Mouse (Mus musculus): Measurements from ENCODE around the gene Pfn1. TPM values are rescaled to one million over a fixed set of nuclear protein-coding genes. Genes with fewer than 3 reads are reported as not detected.

Gene Pfn1
- total RNA-seq, 1 experiment from 2014 or later, result 461 TPM

GRCm38 (mm10) chr11:70679894-70680293 lies 25.4 kb upstream of the Pfn1 start:
- ATAC-seq (replicated peaks in 1 of 2; ENCODE audit: insufficient read depth in 1 of 2, low FRiP score in 2 of 2, low TSS enrichment in 1 of 2, low read depth in 1 of 2, poor library complexity in 2 of 2, severe bottlenecking in 2 of 2), result peak; percentile 93 to 94

GRCm38 (mm10) chr11:70679361-70679760 lies 24.9 kb upstream of the Pfn1 start:
- ATAC-seq (replicated peaks in 1 of 2; ENCODE audit: insufficient read depth in 1 of 2, low FRiP score in 2 of 2, low TSS enrichment in 1 of 2, low read depth in 1 of 2, poor library complexity in 2 of 2, severe bottlenecking in 2 of 2), result no peak

- ATAC-seq (replicated peaks in 1 of 2; ENCODE audit: insufficient read depth in 1 of 2, low FRiP score in 2 of 2, low TSS enrichment in 1 of 2, low read depth in 1 of 2, poor library complexity in 2 of 2, severe bottlenecking in 2 of 2), result no peak
Measured at GRCm38 (mm10) chr11:70678576-70678975, 24.1 kb upstream of the Pfn1 start.

- ATAC-seq (replicated peaks in 1 of 2; ENCODE audit: insufficient read depth in 1 of 2, low FRiP score in 2 of 2, low TSS enrichment in 1 of 2, low read depth in 1 of 2, poor library complexity in 2 of 2, severe bottlenecking in 2 of 2), result no peak
Measured at GRCm38 (mm10) chr11:70678092-70678491, 23.6 kb upstream of the Pfn1 start.

- peak; percentile 36 to 43; a peak in 3 of 4 replicates for ATAC-seq (replicated peaks in 1 of 2; ENCODE audit: insufficient read depth in 1 of 2, low FRiP score in 2 of 2, low TSS enrichment in 1 of 2, low read depth in 1 of 2, poor library complexity in 2 of 2, severe bottlenecking in 2 of 2)
Measured at GRCm38 (mm10) chr11:70674501-70674900, 20.1 kb upstream of the Pfn1 start.

- ATAC-seq (replicated peaks in 1 of 2; ENCODE audit: insufficient read depth in 1 of 2, low FRiP score in 2 of 2, low TSS enrichment in 1 of 2, low read depth in 1 of 2, poor library complexity in 2 of 2, severe bottlenecking in 2 of 2), result no peak
Measured at GRCm38 (mm10) chr11:70674014-70674413, 19.6 kb upstream of the Pfn1 start.

- no peak for ATAC-seq (replicated peaks in 1 of 2; ENCODE audit: insufficient read depth in 1 of 2, low FRiP score in 2 of 2, low TSS enrichment in 1 of 2, low read depth in 1 of 2, poor library complexity in 2 of 2, severe bottlenecking in 2 of 2)
Measured at GRCm38 (mm10) chr11:70671333-70672047, 17.0 kb upstream of the Pfn1 start.

GRCm38 (mm10) chr11:70670483-70670882 lies 16.0 kb upstream of the Pfn1 start:
- no peak for ATAC-seq (replicated peaks in 1 of 2; ENCODE audit: insufficient read depth in 1 of 2, low FRiP score in 2 of 2, low TSS enrichment in 1 of 2, low read depth in 1 of 2, poor library complexity in 2 of 2, severe bottlenecking in 2 of 2)

- ATAC-seq (replicated peaks in 1 of 2; ENCODE audit: insufficient read depth in 1 of 2, low FRiP score in 2 of 2, low TSS enrichment in 1 of 2, low read depth in 1 of 2, poor library complexity in 2 of 2, severe bottlenecking in 2 of 2), result peak; percentile 35 to 38; a peak in 3 of 4 replicates
Measured at GRCm38 (mm10) chr11:70669582-70670345, 15.3 kb upstream of the Pfn1 start.

- ATAC-seq (replicated peaks in 1 of 2; ENCODE audit: insufficient read depth in 1 of 2, low FRiP score in 2 of 2, low TSS enrichment in 1 of 2, low read depth in 1 of 2, poor library complexity in 2 of 2, severe bottlenecking in 2 of 2), result peak; percentile 88 to 91
Measured at GRCm38 (mm10) chr11:70668771-70669505, 14.5 kb upstream of the Pfn1 start, which contains the start of gene Spag7. TSS of gene Spag7 (minus strand) at chr11:70669416.

GRCm38 (mm10) chr11:70668335-70668770 lies 13.9 kb upstream of the Pfn1 start:
- ATAC-seq (replicated peaks in 1 of 2; ENCODE audit: insufficient read depth in 1 of 2, low FRiP score in 2 of 2, low TSS enrichment in 1 of 2, low read depth in 1 of 2, poor library complexity in 2 of 2, severe bottlenecking in 2 of 2), result no peak

GRCm38 (mm10) chr11:70667271-70668150 lies 13.1 kb upstream of the Pfn1 start:
- ATAC-seq (replicated peaks in 1 of 2; ENCODE audit: insufficient read depth in 1 of 2, low FRiP score in 2 of 2, low TSS enrichment in 1 of 2, low read depth in 1 of 2, poor library complexity in 2 of 2, severe bottlenecking in 2 of 2), result no peak

GRCm38 (mm10) chr11:70666687-70667086 lies 12.2 kb upstream of the Pfn1 start:
- no peak for ATAC-seq (replicated peaks in 1 of 2; ENCODE audit: insufficient read depth in 1 of 2, low FRiP score in 2 of 2, low TSS enrichment in 1 of 2, low read depth in 1 of 2, poor library complexity in 2 of 2, severe bottlenecking in 2 of 2)

GRCm38 (mm10) chr11:70664741-70665140 lies 10.3 kb upstream of the Pfn1 start:
- ATAC-seq (replicated peaks in 1 of 2; ENCODE audit: insufficient read depth in 1 of 2, low FRiP score in 2 of 2, low TSS enrichment in 1 of 2, low read depth in 1 of 2, poor library complexity in 2 of 2, severe bottlenecking in 2 of 2), result no peak

GRCm38 (mm10) chr11:70663957-70664356 lies 9.5 kb upstream of the Pfn1 start:
- ATAC-seq (replicated peaks in 1 of 2; ENCODE audit: insufficient read depth in 1 of 2, low FRiP score in 2 of 2, low TSS enrichment in 1 of 2, low read depth in 1 of 2, poor library complexity in 2 of 2, severe bottlenecking in 2 of 2), result no peak

- no peak for ATAC-seq (replicated peaks in 1 of 2; ENCODE audit: insufficient read depth in 1 of 2, low FRiP score in 2 of 2, low TSS enrichment in 1 of 2, low read depth in 1 of 2, poor library complexity in 2 of 2, severe bottlenecking in 2 of 2)
Measured at GRCm38 (mm10) chr11:70663101-70663500, 8.7 kb upstream of the Pfn1 start.

GRCm38 (mm10) chr11:70660571-70660970 lies 6.1 kb upstream of the Pfn1 start:
- no peak for ATAC-seq (replicated peaks in 1 of 2; ENCODE audit: insufficient read depth in 1 of 2, low FRiP score in 2 of 2, low TSS enrichment in 1 of 2, low read depth in 1 of 2, poor library complexity in 2 of 2, severe bottlenecking in 2 of 2)

Measured in hematopoietic stem cell, adult 5-6 weeks (primary cell).